Mouse (Mus musculus) embryonic facial prominence, embryonic 15.5 days (tissue): Measurements from ENCODE around the gene Ier5l. TPM values are rescaled to one million over a fixed set of nuclear protein-coding genes. Genes with fewer than 3 reads are reported as not detected.

Source experiments
- ATAC-seq: fragments of 200-750 bp; cut with Nextera tagmentation; 2 replicates; pipeline ENCODE4 v1.8.0; 2017; ENCODE audit warnings: low read depth, moderate TSS enrichment; ENCODE audit not compliant: insufficient number of reproducible peaks, low FRiP score, low TSS enrichment
- H3K27ac ChIP-seq: fragments of 300-500 bp; sonication (generic); replicated peaks from 2 replicates; pipeline ENCODE4 v1.5.1; 2015; ENCODE audit warnings: mild to moderate bottlenecking, inconsistent platforms
- H3K27me3 ChIP-seq: fragments of 300-500 bp; sonication (generic); 2 replicates; pipeline ENCODE4 v1.6.1; 2015; ENCODE audit warnings: inconsistent platforms
- H3K36me3 ChIP-seq: fragments of 300-500 bp; sonication (generic); 2 replicates; pipeline ENCODE4 v1.6.1; 2015; ENCODE audit warnings: mild to moderate bottlenecking, inconsistent platforms
- H3K4me1 ChIP-seq: fragments of 300-500 bp; sonication (generic); 2 replicates; pipeline ENCODE4 v1.6.1; 2015; ENCODE audit warnings: inconsistent platforms
- H3K4me2 ChIP-seq: fragments of 300-500 bp; sonication (generic); replicated peaks from 2 replicates; pipeline ENCODE4 v1.6.1; 2015; ENCODE audit warnings: mild to moderate bottlenecking, inconsistent platforms
- H3K4me3 ChIP-seq: fragments of 300-500 bp; sonication (generic); replicated peaks from 2 replicates; pipeline ENCODE4 v1.5.1; 2015; ENCODE audit warnings: mild to moderate bottlenecking, inconsistent platforms
- H3K9ac ChIP-seq: fragments of 300-500 bp; sonication (generic); 2 replicates; pipeline ENCODE4 v1.6.1; 2015; ENCODE audit warnings: inconsistent platforms
- H3K9me3 ChIP-seq: fragments of 300-500 bp; sonication (generic); replicated peaks from 2 replicates; pipeline ENCODE4 v1.6.1; 2016; ENCODE audit warnings: inconsistent platforms
- WGBS: fragments of 180-500 bp; shearing (Covaris S2); methylation state at CpG from one replicate; pipeline ENCODE4 v1.1.7; 2015; 5-methylcytosine and 5-hydroxymethylcytosine counted together
- polyA plus RNA-seq: library from polyadenylated mRNA; unstranded; fragments of >200 nt; fragmentation: Nextera tagmentation; extraction: Ambion mirVana; gene quantifications from 2 replicates; pipeline ENCODE4 v1.2.1, GENCODE M21; 2015

Gene Ier5l
- polyA plus RNA-seq, 1 experiment from 2014 or later, result 2.2 TPM

DNA sequence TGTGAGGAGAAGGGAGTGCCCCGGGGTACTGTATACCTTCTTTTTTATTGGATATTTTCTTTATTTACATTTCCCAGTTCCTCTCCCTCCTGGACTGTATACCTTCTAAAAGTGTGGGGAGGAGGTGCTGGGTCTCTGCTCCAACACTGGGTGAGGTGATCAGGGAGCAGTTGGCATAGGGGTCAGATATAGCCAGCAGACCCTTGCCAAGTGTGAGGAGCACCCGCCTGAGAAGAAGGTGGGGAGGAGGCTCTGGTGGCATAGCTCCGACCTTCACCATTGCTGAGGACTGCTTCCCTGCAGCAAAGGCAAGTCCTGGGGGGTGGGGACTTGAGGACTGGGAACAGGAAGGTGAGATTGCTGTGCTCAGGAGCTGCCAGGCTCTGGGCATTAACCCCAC lies 22.5 kb downstream of the Ier5l start:
- H3K36me3 ChIP-seq, result peaks cover 34% of the 10 kb centered on the region
- no peak overlapping the region for H3K4me2 ChIP-seq
- H3K9me3 ChIP-seq, result peaks cover 7% of the 10 kb centered on the region; the same call in 1 of the 2 replicates
- H3K27me3 ChIP-seq, result no peaks in the 10 kb centered on the region
- peaks cover 6% of the 10 kb centered on the region; the same call in 1 of the 2 replicates for H3K4me1 ChIP-seq
- ATAC-seq, result no peak
- 73% methylated on average over 3 of the region's 3 CpGs for WGBS
- H3K4me3 ChIP-seq, result no peak overlapping the region
- H3K9ac ChIP-seq, result no peak overlapping the region
- no peak overlapping the region for H3K27ac ChIP-seq

DNA sequence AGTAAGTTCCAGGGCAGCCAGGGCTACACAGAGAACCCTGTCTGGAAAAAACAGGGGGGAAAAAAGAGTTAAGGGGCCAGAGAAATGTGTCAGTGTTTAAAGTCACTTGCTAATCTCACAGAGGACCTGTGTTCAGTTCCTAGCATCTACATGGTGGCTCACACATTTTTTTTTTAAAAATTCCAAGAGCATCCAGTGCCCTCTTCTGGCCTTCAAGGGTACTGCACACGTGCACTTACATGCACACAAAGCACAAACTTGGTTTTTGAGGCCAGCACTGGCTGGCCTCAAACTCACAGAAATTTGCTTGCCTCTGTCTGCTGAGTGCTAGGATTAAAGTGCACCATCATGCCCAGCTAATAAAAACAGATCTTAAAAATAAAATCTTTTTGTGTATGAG lies 23.5 kb downstream of the Ier5l start:
- Histone ChIP-seq H3K36me3 (peaks cover 38% of the 10 kb centered on the region), H3K9ac (no peak overlapping the region), H3K27me3 (no peaks in the 10 kb centered on the region), H3K4me1 (peaks cover 6% of the 10 kb centered on the region), H3K27ac (no peak overlapping the region), H3K9me3 (peaks cover 7% of the 10 kb centered on the region; the same call in 1 of the 2 replicates), H3K4me3 (no peak overlapping the region), H3K4me2 (no peak overlapping the region)
- WGBS, result 64% methylated on average over 1 of the region's 1 CpGs
- no peak for ATAC-seq

DNA sequence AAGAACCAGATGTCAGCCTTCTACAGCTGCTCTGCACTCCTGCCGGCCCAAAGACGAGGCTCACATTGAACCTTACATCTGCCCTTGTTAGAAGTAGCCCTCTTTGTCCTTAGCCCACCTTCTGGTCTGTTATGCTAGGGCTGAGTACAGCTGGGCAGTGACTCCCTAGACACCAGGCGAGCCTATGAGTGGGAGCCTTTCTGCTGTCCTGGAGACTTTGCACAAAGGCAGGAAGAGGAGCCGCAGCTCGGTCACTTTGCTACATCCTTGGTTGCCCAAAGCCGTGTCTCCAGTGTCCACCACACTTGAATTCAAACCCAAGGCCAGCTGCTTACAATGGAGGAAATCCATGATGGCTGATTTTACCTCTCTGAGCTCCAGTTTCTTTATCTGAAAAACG lies 25.6 kb downstream of the Ier5l start:
- no peak overlapping the region for H3K4me2 ChIP-seq
- H3K9ac ChIP-seq, result no peak overlapping the region
- no peak overlapping the region for H3K27ac ChIP-seq
- 78% methylated on average over 7 of the region's 7 CpGs for WGBS
- peaks cover 27% of the 10 kb centered on the region for H3K4me1 ChIP-seq
- no peak for ATAC-seq
- H3K27me3 ChIP-seq, result no peaks in the 10 kb centered on the region
- H3K4me3 ChIP-seq, result no peak overlapping the region
- H3K9me3 ChIP-seq, result peaks cover 7% of the 10 kb centered on the region; the same call in 1 of the 2 replicates
- H3K36me3 ChIP-seq, result peaks cover 44% of the 10 kb centered on the region

DNA sequence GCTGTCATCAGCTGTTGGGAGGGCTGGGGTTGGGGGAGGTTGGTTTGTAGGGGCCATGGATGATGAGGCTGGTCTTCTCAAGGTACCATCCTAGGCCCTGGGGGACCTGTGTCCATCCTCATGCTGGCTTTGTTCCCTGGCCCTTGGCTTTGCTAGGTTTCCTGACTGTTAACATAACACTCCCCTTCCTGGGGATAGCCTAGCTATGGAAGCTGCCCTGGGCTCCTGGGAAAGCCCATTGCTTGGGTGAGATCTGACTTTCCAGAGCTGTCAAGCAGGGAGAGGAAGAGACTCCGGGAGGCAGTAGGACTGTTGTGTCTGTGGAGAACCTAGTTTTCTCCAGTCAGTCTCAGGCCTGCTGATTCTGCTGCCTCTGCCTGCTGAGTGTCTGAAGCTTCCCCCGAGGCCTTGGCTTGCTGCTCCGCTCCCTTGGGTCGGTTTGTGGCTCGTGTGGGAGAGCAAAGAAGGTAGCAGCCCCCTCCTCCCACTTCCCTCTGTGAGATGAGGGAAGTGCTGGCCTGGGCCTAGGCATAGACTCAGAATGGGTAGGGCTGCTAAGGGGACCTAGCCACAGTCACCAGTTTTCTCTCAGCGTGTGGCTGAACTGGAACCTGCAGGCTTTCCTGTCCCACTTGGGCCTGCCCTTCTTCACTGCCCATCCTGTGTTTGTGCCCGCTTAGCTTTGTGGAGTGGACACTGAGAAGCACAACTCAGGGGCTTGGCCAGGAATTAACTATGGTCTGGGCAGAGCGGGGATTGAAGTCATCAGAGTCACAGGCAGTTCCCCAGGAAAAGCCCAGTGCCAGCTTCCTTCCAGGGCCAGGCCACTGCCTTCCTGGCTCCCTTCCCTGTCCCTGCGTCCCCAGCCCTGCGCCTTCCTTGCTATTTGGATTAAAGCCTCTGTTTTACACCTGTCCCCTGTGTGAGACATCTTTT lies 26.9 kb downstream of the Ier5l start:
- Histone ChIP-seq H3K9me3 (peaks cover 7% of the 10 kb centered on the region; the same call in 1 of the 2 replicates), H3K27ac (peak overlapping the region; percentile 31), H3K4me1 (peaks cover 39% of the 10 kb centered on the region), H3K9ac (no peak overlapping the region), H3K27me3 (no peaks in the 10 kb centered on the region), H3K36me3 (peaks cover 44% of the 10 kb centered on the region), H3K4me2 (no peak overlapping the region), H3K4me3 (no peak overlapping the region)
- WGBS, result 74% methylated on average over 10 of the region's 10 CpGs
- no peak for ATAC-seq

DNA sequence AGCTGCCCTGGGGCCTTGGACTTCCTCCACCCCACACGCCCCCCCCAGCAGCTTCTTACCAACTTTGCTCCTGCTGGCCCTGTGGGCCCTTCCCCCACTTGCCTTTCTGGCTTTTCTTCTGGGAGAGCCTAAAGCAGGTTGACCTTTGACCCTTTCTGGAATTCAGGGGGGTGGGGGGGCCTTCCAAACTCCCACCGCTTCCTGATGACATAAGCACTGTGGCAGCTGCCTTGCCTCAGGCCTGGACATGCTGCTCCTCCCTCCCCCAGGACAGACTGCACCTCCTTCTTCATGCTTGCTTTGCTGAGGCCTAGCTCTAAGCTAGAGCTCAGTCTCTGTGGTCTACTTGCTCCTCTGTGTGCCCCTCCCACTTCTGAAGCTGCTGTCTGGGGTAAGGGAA lies 28.7 kb downstream of the Ier5l start:
- WGBS, result 30% methylated on average over 2 of the region's 2 CpGs
- no peaks in the 10 kb centered on the region for H3K27me3 ChIP-seq
- H3K36me3 ChIP-seq, result peaks cover 37% of the 10 kb centered on the region
- H3K27ac ChIP-seq, result peak overlapping the region; percentile 73
- no peak for ATAC-seq
- H3K9me3 ChIP-seq, result peaks cover 5% of the 10 kb centered on the region; the same call in 1 of the 2 replicates
- peaks cover 58% of the 10 kb centered on the region for H3K4me1 ChIP-seq
- H3K4me3 ChIP-seq, result no peak overlapping the region; the same call in 1 of the 2 replicates
- H3K4me2 ChIP-seq, result no peak overlapping the region
- H3K9ac ChIP-seq, result peak overlapping the region; percentile 23; the same call in 1 of the 2 replicates

DNA sequence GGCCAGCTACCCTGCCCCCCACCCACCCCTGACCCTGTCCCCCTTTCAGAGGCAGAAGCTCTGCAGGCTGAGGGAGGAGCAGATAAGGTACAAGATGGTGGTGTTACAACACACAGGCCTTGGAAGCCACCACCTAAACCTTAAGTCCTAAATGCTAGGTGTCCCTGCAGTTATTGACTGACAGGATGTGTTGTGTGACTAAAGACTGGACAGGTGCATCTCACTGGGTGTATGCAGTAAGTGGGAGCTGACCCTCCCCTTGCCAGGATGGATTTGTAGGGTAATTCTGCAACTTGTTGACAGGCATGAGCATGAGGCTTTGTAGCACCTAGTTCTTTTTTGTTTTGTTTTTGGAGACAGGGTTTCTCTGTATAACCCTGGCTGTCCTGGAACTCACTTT lies 29.6 kb downstream of the Ier5l start:
- peak overlapping the region; percentile 73 for H3K27ac ChIP-seq
- no peaks in the 10 kb centered on the region for H3K9me3 ChIP-seq
- ATAC-seq, result no peak
- no peak overlapping the region for H3K4me3 ChIP-seq
- H3K27me3 ChIP-seq, result no peaks in the 10 kb centered on the region
- peaks cover 66% of the 10 kb centered on the region for H3K4me1 ChIP-seq
- H3K36me3 ChIP-seq, result peaks cover 36% of the 10 kb centered on the region
- H3K4me2 ChIP-seq, result no peak overlapping the region
- H3K9ac ChIP-seq, result no peak overlapping the region

DNA sequence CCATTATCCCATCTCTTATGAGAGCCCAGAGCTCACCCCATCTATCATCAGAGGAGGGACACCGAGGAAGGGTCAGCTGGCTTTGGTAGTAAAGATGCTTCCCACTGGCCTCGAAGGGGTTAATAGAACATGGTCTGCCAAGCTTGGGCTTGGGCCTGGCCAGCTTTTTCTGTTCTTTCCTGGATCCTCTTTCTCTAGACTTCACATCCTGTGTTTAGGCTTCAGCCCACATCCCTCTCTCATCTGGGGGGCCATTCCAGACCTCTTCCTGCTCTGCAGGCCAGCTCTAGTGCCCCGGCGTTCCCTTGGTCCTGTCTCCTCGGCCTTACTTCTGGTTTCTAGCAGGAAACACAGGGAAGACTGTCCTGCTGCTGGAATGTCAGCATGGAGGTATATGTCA lies 30.0 kb downstream of the Ier5l start:
- H3K36me3 ChIP-seq, result peaks cover 36% of the 10 kb centered on the region
- no peaks in the 10 kb centered on the region for H3K27me3 ChIP-seq
- ATAC-seq, result no peak
- WGBS, result 63% methylated on average over 5 of the region's 5 CpGs
- H3K4me1 ChIP-seq, result peaks cover 68% of the 10 kb centered on the region
- H3K9me3 ChIP-seq, result no peaks in the 10 kb centered on the region
- no peak overlapping the region for H3K4me3 ChIP-seq
- peak overlapping the region; percentile 73 for H3K27ac ChIP-seq
- H3K4me2 ChIP-seq, result no peak overlapping the region
- no peak overlapping the region for H3K9ac ChIP-seq

DNA sequence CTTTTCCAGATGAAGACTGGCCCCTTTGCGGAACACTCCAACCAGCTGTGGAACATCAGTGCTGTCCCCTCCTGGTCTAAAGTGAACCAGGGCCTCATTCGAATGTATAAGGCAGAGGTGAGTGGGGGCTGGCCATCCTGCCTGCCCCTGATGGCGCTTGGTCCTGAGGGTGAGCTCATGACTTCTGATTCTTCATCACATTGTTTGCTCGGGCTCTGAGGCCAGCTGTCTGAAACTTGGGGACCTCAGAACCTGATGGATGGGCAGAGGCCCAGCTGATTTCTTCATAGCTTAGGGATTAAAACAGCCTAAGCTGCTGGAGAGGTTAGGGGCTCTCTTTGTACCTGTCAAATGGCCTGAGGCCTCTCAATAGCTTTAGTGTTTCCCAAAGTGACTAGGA lies 30.7 kb downstream of the Ier5l start:
- H3K27me3 ChIP-seq, result no peaks in the 10 kb centered on the region
- ATAC-seq, result no peak
- H3K9ac ChIP-seq, result no peak overlapping the region
- H3K4me2 ChIP-seq, result peak overlapping the region; percentile 53; the same call in 1 of the 2 replicates
- H3K4me3 ChIP-seq, result no peak overlapping the region
- peak overlapping the region; percentile 100 for H3K27ac ChIP-seq
- H3K9me3 ChIP-seq, result no peaks in the 10 kb centered on the region
- whole genome bisulfite sequencing, result 48% methylated on average over 4 of the region's 4 CpGs
- peaks cover 68% of the 10 kb centered on the region for H3K4me1 ChIP-seq
- peaks cover 39% of the 10 kb centered on the region for H3K36me3 ChIP-seq

DNA sequence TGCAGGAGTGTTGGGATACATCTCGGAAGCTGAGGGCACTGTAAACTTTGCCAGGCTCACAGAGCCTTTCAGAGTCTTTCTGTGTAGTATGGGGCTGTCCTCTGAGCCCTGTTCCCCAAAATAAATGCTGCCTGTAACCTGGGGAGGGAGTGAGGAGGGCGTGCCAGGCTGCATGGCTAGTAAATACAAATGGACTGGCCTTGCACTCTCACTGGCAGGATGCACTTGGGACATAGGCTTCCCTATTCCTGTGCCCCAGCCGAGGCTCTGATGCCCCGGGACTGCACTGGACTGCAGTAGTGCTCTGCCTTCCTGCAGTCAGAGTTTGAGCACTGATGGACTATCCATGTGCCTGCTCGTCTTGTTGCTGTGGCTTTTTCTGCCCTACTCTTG lies 31.5 kb downstream of the Ier5l start:
- peak overlapping the region; percentile 100 for H3K27ac ChIP-seq
- no peaks in the 10 kb centered on the region for H3K9me3 ChIP-seq
- H3K27me3 ChIP-seq, result no peaks in the 10 kb centered on the region
- H3K4me3 ChIP-seq, result peak overlapping the region; percentile 29
- no peak for ATAC-seq
- peaks cover 41% of the 10 kb centered on the region for H3K36me3 ChIP-seq
- 24% methylated on average over 5 of the region's 5 CpGs for WGBS
- H3K9ac ChIP-seq, result 0 out of 2 replicates have a peak overlapping the region, but pooled peaks have one; percentile 6
- peak overlapping the region; percentile 53 for H3K4me2 ChIP-seq
- peaks cover 68% of the 10 kb centered on the region for H3K4me1 ChIP-seq

DNA sequence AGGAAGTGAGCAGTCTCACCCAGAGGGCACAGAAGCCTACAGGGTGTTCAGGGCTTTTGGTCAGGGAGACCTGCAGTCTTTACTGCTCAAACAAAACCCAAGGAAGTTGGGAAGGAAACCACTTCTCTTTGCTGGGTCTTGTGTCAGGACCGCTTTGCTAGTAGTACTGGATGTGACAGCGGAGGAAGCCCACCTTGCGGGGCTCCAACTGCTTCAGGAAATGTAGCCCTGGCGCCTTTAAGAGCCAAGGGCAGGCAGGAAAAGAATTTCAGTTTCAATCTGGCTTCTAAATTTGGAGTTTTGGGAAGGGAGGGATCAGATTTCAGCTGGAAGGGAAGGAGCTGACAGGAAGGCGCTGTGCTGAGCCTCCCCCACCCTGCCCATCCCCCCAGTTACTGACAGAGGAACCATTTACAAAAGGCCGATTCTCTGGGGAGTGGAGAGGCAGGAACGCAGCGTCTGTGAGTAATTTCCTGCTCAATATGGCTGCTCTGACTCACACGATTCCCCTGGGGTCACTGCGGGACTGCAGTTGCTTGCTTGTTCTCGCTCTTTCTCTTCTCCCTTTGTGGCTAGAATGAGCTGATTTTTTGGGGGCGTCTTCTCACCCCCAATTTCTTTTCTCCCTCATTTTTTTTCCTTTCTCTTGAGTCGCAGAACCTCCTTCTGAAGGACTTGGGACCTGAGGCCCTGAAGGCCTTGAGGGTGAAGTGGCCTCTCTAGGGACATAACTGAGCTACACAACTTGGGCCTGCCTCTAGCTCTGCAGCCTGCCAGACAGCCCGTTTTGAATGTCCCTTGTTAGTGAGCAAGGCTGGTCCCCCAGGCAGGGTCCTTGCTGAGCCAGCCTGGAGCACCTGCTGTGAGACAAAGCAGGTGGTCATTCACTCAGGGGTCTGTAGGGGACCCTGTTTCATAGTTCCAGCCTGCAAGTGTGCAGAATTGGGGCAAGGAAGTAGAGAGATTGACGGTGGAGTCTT lies 32.2 kb downstream of the Ier5l start:
- Histone ChIP-seq H3K4me2 (peak overlapping the region; percentile 53), H3K4me3 (peak overlapping the region; percentile 29), H3K36me3 (peaks cover 46% of the 10 kb centered on the region), H3K9me3 (no peaks in the 10 kb centered on the region), H3K4me1 (peaks cover 68% of the 10 kb centered on the region), H3K9ac (peak overlapping the region; percentile 15; the same call in 1 of the 2 replicates), H3K27ac (peak overlapping the region; percentile 100), H3K27me3 (no peaks in the 10 kb centered on the region)
- WGBS, result 2% methylated on average over 15 of the region's 15 CpGs
- peak; percentile 83 for ATAC-seq
